Mouse (Mus musculus) C2C12 (cell line): ENCODE results near the gene Cdc37l1. TPM values are rescaled to one million over a fixed set of nuclear protein-coding genes. Genes with fewer than 3 reads are reported as not detected.

ENCODE experiments used
- H3K27me3 ChIP-seq: one replicate; pipeline ENCODE4 v1.6.1; 2011; ENCODE audit not compliant: control insufficient read depth, insufficient read depth, insufficient read length
- H3K36me3 ChIP-seq: one replicate; pipeline ENCODE4 v1.6.1; 2011; ENCODE audit not compliant: control insufficient read depth, insufficient read depth
- H3K4me3 ChIP-seq: one replicate; pipeline ENCODE4 v1.5.1; 2011; ENCODE audit warnings: mild to moderate bottlenecking, control low read depth; ENCODE audit not compliant: poor library complexity, insufficient read depth, severe bottlenecking
- H3K79me2 ChIP-seq: one replicate; pipeline ENCODE4 v1.6.1; 2011; ENCODE audit not compliant: control insufficient read depth, insufficient read depth
- H3K79me3 ChIP-seq: one replicate; pipeline ENCODE4 v1.6.1; 2011; ENCODE audit warnings: low read depth, control low read depth
- H3ac ChIP-seq: one replicate; pipeline ENCODE3; 2011; ENCODE audit warnings: low read depth; ENCODE audit not compliant: control insufficient read depth, insufficient read length
- CEBPB ChIP-seq: IDR thresholded peaks from one replicate; pipeline ENCODE4 v1.6.1; 2011; ENCODE audit warnings: low read depth, mild to moderate bottlenecking, control low read depth, moderate library complexity
- CTCF ChIP-seq: IDR thresholded peaks from one replicate; pipeline ENCODE4 v1.5.1; 2011; ENCODE audit not compliant: control insufficient read depth, insufficient read depth, insufficient read length
- FOSL1 ChIP-seq: IDR thresholded peaks from one replicate; pipeline ENCODE4 v1.8.0; 2011; ENCODE audit warnings: mild to moderate bottlenecking, low read length; ENCODE audit not compliant: poor library complexity, insufficient read depth, severe bottlenecking
- MAX ChIP-seq: IDR thresholded peaks from one replicate; pipeline ENCODE4 v1.6.1; 2011; ENCODE audit warnings: mild to moderate bottlenecking, control low read depth
- MYOD1 ChIP-seq: IDR thresholded peaks from one replicate; pipeline ENCODE4 v1.6.1; 2011; ENCODE audit warnings: low read depth; ENCODE audit not compliant: control insufficient read depth, insufficient read length
- MYOG ChIP-seq: IDR thresholded peaks from one replicate; pipeline ENCODE4 v1.6.1; 2011; ENCODE audit not compliant: control insufficient read depth, insufficient read length; ENCODE audit errors: extremely low read depth
- USF1 ChIP-seq: IDR thresholded peaks from one replicate; pipeline ENCODE4 v1.6.1; 2011; ENCODE audit warnings: low read depth, mild to moderate bottlenecking, control low read depth, moderate library complexity
- polyA plus RNA-seq: library from polyadenylated mRNA; unstranded; fragments of >200 nt; fragmentation: generic; extraction: Trizol; gene quantifications from one replicate; pipeline ENCODE4 v1.2.1, GENCODE M21; 2012; ENCODE audit warnings: missing spikeins

The Cdc37l1 gene
- polyA plus RNA-seq, 1 experiment = 6.4 TPM

DNA sequence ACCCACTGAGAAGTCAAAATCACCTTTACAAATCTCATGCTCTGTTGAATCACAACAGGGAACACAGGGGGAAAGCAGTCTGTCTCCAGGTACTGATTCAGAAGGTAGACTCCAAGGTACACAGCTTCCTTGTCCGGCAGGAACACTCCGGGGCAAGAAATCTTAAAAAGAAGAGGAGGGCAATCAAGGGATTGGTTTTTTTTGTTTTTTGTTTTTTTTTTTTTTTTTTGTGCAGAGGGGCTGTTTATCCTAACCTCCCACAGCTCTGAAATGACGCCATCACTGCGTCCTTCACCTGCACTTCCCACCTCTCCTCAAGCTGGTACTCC is 26.7 kb upstream of the Cdc37l1 start:
- H3K79me3 ChIP-seq = no peaks in the 10 kb centered on the region
- TF ChIP-seq MYOD1 (no peak), FOSL1 (no peak), USF1 (no peak), CTCF (no peak), MYOG (no peak), CEBPB (no peak), MAX (no peak)
- H3K4me3 ChIP-seq = peak overlapping the region; percentile 38
- H3K36me3 ChIP-seq = no peaks in the 10 kb centered on the region
- H3K27me3 ChIP-seq = no peaks in the 10 kb centered on the region
- no peak overlapping the region for H3ac ChIP-seq
- no peaks in the 10 kb centered on the region for H3K79me2 ChIP-seq

DNA sequence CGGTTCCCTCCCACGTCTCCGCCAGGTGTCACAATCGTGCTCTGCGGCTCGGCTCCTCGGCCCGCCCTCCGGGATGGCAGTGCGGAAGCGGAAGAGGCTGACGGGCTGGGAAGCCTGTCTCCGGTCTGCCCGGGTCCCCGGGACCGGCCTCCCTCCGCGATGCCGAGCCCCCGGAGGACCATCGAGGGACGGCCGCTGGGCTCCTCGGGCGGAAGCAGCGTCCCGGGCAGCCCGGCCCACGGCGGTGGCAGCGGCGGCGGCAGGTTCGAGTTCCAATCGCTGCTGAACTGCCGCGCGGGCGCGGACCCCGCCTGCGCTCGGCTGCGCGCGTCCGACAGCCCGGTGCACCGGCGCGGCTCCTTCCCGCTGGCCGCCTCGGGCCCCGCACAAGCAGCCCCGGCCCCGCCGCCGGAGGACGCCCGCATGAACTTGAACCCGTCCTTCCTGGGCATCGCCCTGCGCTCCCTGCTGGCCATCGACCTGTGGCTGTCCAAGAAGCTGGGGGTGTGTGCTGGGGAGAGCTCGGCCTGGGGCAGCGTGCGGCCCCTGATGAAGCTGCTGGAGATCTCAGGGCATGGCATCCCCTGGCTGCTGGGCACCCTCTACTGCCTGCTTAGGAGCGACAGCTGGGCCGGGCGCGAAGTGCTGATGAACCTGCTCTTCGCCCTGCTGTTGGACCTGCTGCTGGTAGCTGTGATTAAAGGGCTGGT is 26.2 kb upstream of the Cdc37l1 start, which contains the start of gene Plpp6:
Gene Plpp6, plus strand, starts transcription at position 112 of the 710 bp plus-strand sequence.
- Histone ChIP-seq H3K27me3 (no peaks in the 10 kb centered on the region), H3K4me3 (peak within 1 kb of the TSS; percentile 38), H3ac (peak within 1 kb of the TSS; percentile 73), H3K36me3 (no peaks in the 10 kb centered on the region), H3K79me2 (no peaks in the 10 kb centered on the region), H3K79me3 (no peaks in the 10 kb centered on the region)
- TF ChIP-seq USF1 (no peak), FOSL1 (no peak), CTCF (no peak), MYOG (no peak), CEBPB (no peak), MYOD1 (no peak), MAX (no peak)

DNA sequence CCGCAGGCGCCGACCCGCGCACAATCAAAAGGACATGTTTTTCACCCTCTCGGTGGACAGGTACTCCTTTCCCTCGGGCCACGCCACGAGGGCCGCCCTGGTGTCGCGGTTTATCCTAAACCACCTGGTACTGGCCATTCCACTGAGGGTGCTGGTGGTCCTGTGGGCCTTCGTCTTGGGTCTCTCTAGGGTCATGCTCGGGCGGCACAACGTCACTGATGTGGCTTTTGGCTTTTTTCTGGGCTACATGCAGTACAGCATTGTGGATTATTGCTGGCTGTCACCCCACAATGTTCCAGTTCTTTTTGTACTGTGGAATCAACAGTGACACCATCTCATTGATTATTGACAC is 25.6 kb upstream of the Cdc37l1 start:
- H3K79me3 ChIP-seq = no peaks in the 10 kb centered on the region
- peak overlapping the region; percentile 38 for H3K4me3 ChIP-seq
- H3K79me2 ChIP-seq = no peaks in the 10 kb centered on the region
- TF ChIP-seq MYOG (no peak), MYOD1 (no peak), USF1 (no peak), MAX (no peak), CEBPB (no peak), CTCF (no peak), FOSL1 (no peak)
- H3ac ChIP-seq = peak overlapping the region; percentile 19
- H3K36me3 ChIP-seq = no peaks in the 10 kb centered on the region
- H3K27me3 ChIP-seq = no peaks in the 10 kb centered on the region

DNA sequence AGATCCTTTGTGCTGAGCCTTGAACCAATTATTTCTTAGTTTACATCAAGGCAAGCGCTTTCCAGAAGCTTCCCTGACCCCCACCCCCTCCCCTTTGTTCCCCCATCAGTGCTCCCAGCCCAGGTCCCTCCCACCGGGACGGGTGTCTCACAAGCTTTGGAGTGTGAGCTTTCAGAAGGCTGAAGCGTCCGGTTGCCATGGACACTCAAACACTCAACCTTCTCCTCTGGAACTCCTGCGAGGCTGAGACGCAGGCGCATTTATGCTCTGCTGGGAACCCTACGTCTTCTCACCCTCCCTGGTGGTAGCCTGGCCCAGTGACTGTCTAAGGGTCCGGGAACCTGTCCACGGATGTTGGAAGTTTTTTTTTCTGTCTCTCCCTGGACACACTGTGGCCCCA is 22.5 kb upstream of the Cdc37l1 start, which contains the start of gene 4430402I18Rik:
Gene 4430402I18Rik, minus strand, starts transcription at position 149 of the 400 bp plus-strand sequence.
- Histone ChIP-seq H3K4me3 (no peak within 1 kb of the TSS), H3K79me2 (no peaks in the 10 kb centered on the region), H3K79me3 (no peaks in the 10 kb centered on the region), H3K36me3 (no peaks in the 10 kb centered on the region), H3ac (no peak within 1 kb of the TSS), H3K27me3 (no peaks in the 10 kb centered on the region)
- no peak for TF ChIP-seq MAX
- no peak for TF ChIP-seq FOSL1
- TF ChIP-seq CTCF = no peak
- no peak for TF ChIP-seq USF1
- no peak for TF ChIP-seq MYOG
- no peak for TF ChIP-seq MYOD1
- TF ChIP-seq CEBPB = no peak

DNA sequence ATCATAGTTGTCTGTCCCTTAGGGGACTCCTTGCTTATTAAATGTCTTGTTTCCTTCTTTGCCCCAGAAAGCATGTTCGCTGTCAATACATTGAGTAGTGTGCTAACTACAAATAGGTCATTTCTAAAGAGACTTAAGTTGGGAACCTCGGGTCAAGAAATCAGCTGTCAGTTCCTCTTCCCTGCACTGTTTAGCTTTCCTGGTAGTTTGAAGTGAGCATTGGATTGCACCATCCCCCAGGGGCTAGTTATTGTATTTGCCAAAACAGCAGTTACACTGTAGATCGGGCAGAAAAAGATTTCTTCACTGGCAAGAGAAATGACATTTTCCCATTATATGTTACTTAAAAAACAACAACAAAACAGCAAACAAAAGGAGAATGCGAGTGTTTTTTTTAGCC is 22.0 kb upstream of the Cdc37l1 start:
- Histone ChIP-seq H3K36me3 (no peaks in the 10 kb centered on the region), H3K79me2 (no peaks in the 10 kb centered on the region), H3ac (no peak overlapping the region), H3K79me3 (no peaks in the 10 kb centered on the region), H3K27me3 (no peaks in the 10 kb centered on the region), H3K4me3 (no peak overlapping the region)
- no peak for TF ChIP-seq MYOG
- TF ChIP-seq MAX = no peak
- TF ChIP-seq MYOD1 = no peak
- no peak for TF ChIP-seq CTCF
- TF ChIP-seq FOSL1 = no peak
- TF ChIP-seq CEBPB = no peak
- TF ChIP-seq USF1 = no peak

DNA sequence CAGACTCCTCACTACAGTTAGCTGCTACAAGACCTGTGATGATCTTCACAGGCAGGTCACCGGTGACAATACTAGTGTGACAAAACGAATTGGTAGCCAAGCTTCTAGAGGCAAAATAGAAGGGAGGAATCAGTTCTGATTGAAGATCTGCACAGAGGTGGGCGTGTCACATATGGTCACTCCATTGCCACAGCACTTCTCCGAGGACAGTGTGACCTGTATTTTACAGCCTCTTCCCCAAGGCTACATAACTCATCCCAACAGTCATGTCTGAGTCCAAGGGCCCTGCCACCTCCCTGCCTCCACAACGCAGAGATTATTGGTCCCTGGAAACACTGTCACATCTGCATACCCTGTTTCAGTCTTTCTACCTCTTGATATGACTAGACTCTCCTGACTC is 20.9 kb upstream of the Cdc37l1 start:
- Histone ChIP-seq H3K4me3 (no peak overlapping the region), H3K27me3 (no peaks in the 10 kb centered on the region), H3K79me2 (no peaks in the 10 kb centered on the region), H3K79me3 (no peaks in the 10 kb centered on the region), H3K36me3 (no peaks in the 10 kb centered on the region), H3ac (no peak overlapping the region)
- TF ChIP-seq CEBPB (no peak), CTCF (no peak), MYOG (no peak), USF1 (no peak), MAX (no peak), FOSL1 (no peak), MYOD1 (no peak)
